Mouse (Mus musculus): ENCODE results near the gene Retreg3. TPM values are rescaled to one million over a fixed set of nuclear protein-coding genes. Genes with fewer than 3 reads are reported as not detected.
A peak's percentile ranks its signal among the peaks of the same experiment; 100 is the strongest.

The Retreg3 gene
- total RNA-seq, 2 experiments from 2014 or later: 50.3 to 57.4 TPM

- DNase-seq (ENCODE audit: low spot score in 2 of 2): peak; percentile 33
These were observed 974 bp upstream of the Retreg3 start for GRCm38 (mm10) chr11:101120545-101121188.

- no peak for DNase-seq (ENCODE audit: low spot score in 2 of 2)
These were observed 447 bp downstream of the Retreg3 start for GRCm38 (mm10) chr11:101119131-101119760.

GRCm38 (mm10) chr11:101118105-101118504 lies 1.6 kb downstream of the Retreg3 start:
- no peak for DNase-seq (ENCODE audit: low spot score in 2 of 2)

GRCm38 (mm10) chr11:101115564-101115963 lies 4.1 kb downstream of the Retreg3 start:
- no peak for DNase-seq (ENCODE audit: low spot score in 2 of 2)

GRCm38 (mm10) chr11:101112186-101112585 lies 7.5 kb downstream of the Retreg3 start:
- no peak for DNase-seq (ENCODE audit: low spot score in 2 of 2)

- DNase-seq (ENCODE audit: low spot score in 2 of 2): no peak
These were observed 8.5 kb downstream of the Retreg3 start for GRCm38 (mm10) chr11:101111178-101111577.

GRCm38 (mm10) chr11:101110708-101111107 lies 9.0 kb downstream of the Retreg3 start:
- no peak for DNase-seq (ENCODE audit: low spot score in 2 of 2)

- DNase-seq (ENCODE audit: low spot score in 2 of 2): no peak
These were observed 10.3 kb downstream of the Retreg3 start for GRCm38 (mm10) chr11:101109351-101109750.

- no peak for DNase-seq (ENCODE audit: low spot score in 2 of 2)
These were observed 16.7 kb downstream of the Retreg3 start for GRCm38 (mm10) chr11:101103011-101103410.

GRCm38 (mm10) chr11:101098231-101098630 lies 21.5 kb downstream of the Retreg3 start:
- no peak for DNase-seq (ENCODE audit: low spot score in 2 of 2)

- DNase-seq (ENCODE audit: low spot score in 2 of 2): peak; percentile 85 to 90
These were observed 24.2 kb downstream of the Retreg3 start, which contains the start of gene Psmc3ip for GRCm38 (mm10) chr11:101095314-101096024. Gene Psmc3ip (minus strand): TSS chr11:101095436.

GRCm38 (mm10) chr11:101094930-101095313 lies 24.8 kb downstream of the Retreg3 start:
- no peak for DNase-seq (ENCODE audit: low spot score in 2 of 2)

- no peak for DNase-seq (ENCODE audit: low spot score in 2 of 2)
These were observed 29.8 kb downstream of the Retreg3 start for GRCm38 (mm10) chr11:101089931-101090330.

GRCm38 (mm10) chr11:101087682-101088055 lies 32.0 kb downstream of the Retreg3 start:
- DNase-seq (ENCODE audit: low spot score in 2 of 2): no peak

GRCm38 (mm10) chr11:101086756-101087681 lies 32.7 kb downstream of the Retreg3 start, which contains the start of gene Mlx:
Gene Mlx (plus strand): TSS chr11:101087277.
- DNase-seq (ENCODE audit: low spot score in 2 of 2): peak; percentile 79 to 84

- no peak for DNase-seq (ENCODE audit: low spot score in 2 of 2)
These were observed 33.4 kb downstream of the Retreg3 start for GRCm38 (mm10) chr11:101086323-101086674.

- no peak for DNase-seq (ENCODE audit: low spot score in 2 of 2)
These were observed 33.9 kb downstream of the Retreg3 start for GRCm38 (mm10) chr11:101085617-101086322.

- DNase-seq (ENCODE audit: low spot score in 2 of 2): no peak
These were observed 34.9 kb downstream of the Retreg3 start for GRCm38 (mm10) chr11:101084811-101085210.

- no peak for DNase-seq (ENCODE audit: low spot score in 2 of 2)
These were observed 35.4 kb downstream of the Retreg3 start for GRCm38 (mm10) chr11:101084246-101084645.

- DNase-seq (ENCODE audit: low spot score in 2 of 2): no peak
These were observed 36.5 kb downstream of the Retreg3 start for GRCm38 (mm10) chr11:101083083-101083697.
